Mouse (Mus musculus) cortical plate, adult 2 months (tissue): ENCODE results near the gene Itgad. TPM values are rescaled to one million over a fixed set of nuclear protein-coding genes. Genes with fewer than 3 reads are reported as not detected.

Source experiments
- H3K27ac ChIP-seq: fragments of 200-500 bp; 2 replicates; pipeline ENCODE4 v1.5.1; 2012; ENCODE audit warnings: low read length, control low read depth, inconsistent platforms; ENCODE audit not compliant: insufficient read depth
- H3K4me1 ChIP-seq: fragments of 200-500 bp; 2 replicates; pipeline ENCODE4 v1.6.1; 2011; ENCODE audit warnings: low read length; ENCODE audit not compliant: control insufficient read depth, insufficient read depth
- H3K4me3 ChIP-seq: fragments of 200-500 bp; 2 replicates; pipeline ENCODE4 v1.5.1; 2011; ENCODE audit warnings: mild to moderate bottlenecking, low read length, control low read depth; ENCODE audit not compliant: insufficient read depth
- CTCF ChIP-seq: fragments of 200-500 bp; IDR thresholded peaks from 2 replicates; pipeline ENCODE4 v1.5.1; 2011; ENCODE audit warnings: mild to moderate bottlenecking, control low read depth, low read length; ENCODE audit not compliant: insufficient read depth; ENCODE audit errors: extremely low read depth
- POLR2A ChIP-seq: fragments of 200-500 bp; IDR thresholded peaks from 2 replicates; pipeline ENCODE4 v1.6.1; 2011; ENCODE audit warnings: mild to moderate bottlenecking, low read length, control low read depth; ENCODE audit not compliant: insufficient read depth; ENCODE audit errors: extremely low read depth
- polyA plus RNA-seq: library from polyadenylated mRNA; depleted of rRNA; stranded (reverse); fragments of >200 nt; gene quantifications from 2 replicates; pipeline ENCODE4 v1.2.3, GENCODE M21; 2012

The Itgad gene
- polyA plus RNA-seq, 1 experiment, result 0.67 TPM

- Histone ChIP-seq H3K4me1 (no peaks in the 10 kb centered on the region), H3K4me3 (no peak overlapping the region), H3K27ac (no peak overlapping the region)
- no peak for TF ChIP-seq POLR2A
- TF ChIP-seq CTCF, result no peak
These were observed 15.8 kb downstream of the Itgad start for GRCm38 (mm10) chr7:128169996-128170395.

DNA sequence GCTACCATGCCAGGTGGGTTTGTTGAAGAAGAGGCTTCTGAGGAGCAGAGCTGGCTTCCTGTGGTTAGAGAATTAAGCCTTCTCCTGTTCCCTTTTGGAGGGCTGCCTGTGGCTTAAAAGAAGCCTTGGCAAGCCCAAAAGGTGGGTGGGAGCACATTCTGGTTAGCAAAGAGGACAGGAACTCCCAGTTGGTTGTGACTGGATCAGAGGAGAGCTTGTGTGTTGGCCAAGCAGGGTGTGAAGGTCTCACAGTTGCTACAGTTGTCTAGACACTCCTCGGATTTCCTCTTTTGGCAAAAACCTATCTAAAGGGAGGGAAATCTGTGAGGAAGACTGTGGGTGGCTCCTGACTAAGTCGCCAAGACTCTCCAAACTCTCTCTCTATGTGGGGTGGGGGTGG lies 24.2 kb downstream of the Itgad start:
- Histone ChIP-seq H3K27ac (no peak overlapping the region), H3K4me1 (no peaks in the 10 kb centered on the region), H3K4me3 (no peak overlapping the region)
- TF ChIP-seq POLR2A (no peak), CTCF (no peak)

DNA sequence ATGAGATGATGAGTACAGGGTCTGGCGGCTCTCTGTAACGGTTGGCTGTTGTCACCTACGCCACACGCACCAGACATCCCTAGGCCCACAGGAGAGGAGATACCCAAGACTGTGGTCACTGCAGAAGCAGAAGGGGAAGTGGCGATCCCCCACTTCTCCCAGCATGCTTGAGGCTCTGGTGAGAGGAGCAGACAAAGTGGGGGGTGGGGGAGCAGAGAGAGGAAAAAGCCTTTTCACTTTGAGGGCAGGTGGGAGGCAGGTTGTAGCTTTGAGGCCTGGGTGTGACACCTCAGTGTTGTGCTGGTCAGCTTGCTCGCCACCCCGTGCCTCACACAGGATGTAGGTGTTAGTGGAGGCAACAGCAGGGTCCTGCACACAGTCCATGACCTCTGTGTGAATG lies 25.9 kb downstream of the Itgad start:
- Histone ChIP-seq H3K27ac (no peak overlapping the region), H3K4me1 (no peaks in the 10 kb centered on the region), H3K4me3 (no peak overlapping the region)
- TF ChIP-seq POLR2A (no peak), CTCF (no peak)

DNA sequence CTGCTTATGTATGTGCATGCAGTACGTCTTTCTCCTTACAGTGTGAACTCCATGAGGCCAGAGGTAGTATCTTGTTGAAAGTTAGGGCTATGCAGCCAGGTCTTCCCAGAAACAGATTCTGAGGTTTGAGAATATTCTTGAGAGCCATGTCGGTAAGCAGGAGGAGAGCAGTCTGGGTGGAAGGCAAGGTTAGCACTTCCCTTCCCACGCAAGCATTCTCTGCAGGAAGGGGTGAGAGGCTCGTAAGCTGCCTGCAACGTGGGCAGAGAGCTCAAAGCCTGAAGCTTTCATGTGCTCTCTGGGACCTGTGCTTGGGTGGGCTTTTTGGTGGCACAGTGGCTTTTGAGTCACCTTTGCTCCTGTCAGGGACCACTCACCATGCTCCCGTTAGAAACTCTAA lies 26.4 kb downstream of the Itgad start:
- no peak overlapping the region for H3K27ac ChIP-seq
- no peak overlapping the region for H3K4me3 ChIP-seq
- TF ChIP-seq CTCF (no peak), POLR2A (no peak)
- no peaks in the 10 kb centered on the region for H3K4me1 ChIP-seq

DNA sequence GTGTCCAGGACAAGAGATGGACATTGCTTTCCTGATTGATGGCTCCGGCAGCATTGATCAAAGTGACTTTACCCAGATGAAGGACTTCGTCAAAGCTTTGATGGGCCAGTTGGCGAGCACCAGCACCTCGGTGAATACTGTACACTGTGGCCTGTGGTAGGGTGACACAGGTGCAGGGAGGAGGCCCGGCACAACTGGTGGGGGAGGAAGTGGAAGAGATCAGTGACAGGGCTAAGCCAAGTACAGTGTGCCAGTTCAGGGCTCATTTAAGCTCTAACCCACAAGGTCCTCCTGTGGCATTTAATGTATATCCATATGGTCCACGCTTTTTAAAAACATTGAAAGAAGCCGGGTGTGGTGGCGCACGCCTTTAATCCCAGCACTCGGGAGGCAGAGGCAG lies 27.5 kb downstream of the Itgad start:
- no peak for TF ChIP-seq CTCF
- TF ChIP-seq POLR2A, result no peak
- Histone ChIP-seq H3K4me1 (no peaks in the 10 kb centered on the region), H3K27ac (no peak overlapping the region), H3K4me3 (no peak overlapping the region)

DNA sequence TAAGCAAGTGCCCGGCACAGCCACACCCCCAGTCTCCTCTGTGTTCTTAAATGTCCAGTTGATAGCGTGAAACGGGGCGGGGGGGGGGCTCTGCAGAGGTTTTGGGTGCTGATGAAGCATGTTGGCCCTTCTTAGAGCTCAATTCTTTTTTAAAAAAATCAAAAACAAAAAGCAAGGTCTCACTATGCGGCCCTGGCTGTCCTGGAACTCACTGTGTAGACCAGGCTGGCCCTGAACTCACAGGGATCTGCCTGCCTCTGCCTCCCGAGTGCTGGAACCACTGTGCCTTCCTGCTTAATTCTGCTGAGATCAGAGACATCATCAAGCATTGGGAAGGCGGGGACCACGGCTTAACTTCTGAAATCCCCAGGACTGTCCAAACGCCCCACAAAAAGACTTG lies 47.4 kb downstream of the Itgad start:
- H3K27ac ChIP-seq, result no peak overlapping the region
- H3K4me1 ChIP-seq, result no peaks in the 10 kb centered on the region
- no peak overlapping the region for H3K4me3 ChIP-seq
- no peak for TF ChIP-seq POLR2A
- TF ChIP-seq CTCF, result no peak

GRCm38 (mm10) chr7:128203071-128203470 lies 48.9 kb downstream of the Itgad start:
- no peak for TF ChIP-seq CTCF
- TF ChIP-seq POLR2A, result no peak
- Histone ChIP-seq H3K27ac (no peak overlapping the region), H3K4me3 (no peak overlapping the region), H3K4me1 (no peaks in the 10 kb centered on the region)

DNA sequence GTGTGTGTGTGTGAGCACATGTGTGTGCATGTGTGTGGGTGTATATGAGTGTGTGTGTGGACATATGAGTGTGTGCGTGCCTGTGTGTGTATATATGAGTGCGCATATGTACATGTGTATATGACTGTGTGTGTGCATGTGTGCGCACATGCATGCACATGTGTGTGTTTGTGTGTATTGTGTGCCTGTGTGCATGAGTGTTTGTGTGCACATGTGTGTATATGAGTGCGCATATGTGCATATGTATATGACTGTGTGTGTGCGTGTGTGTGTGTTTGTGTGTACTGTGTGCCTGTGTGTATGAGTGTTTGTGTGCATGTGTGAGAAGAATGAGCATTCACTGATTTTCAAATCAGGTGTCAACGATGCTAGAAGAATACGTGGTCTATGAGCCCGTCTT lies 50.0 kb downstream of the Itgad start:
- H3K4me3 ChIP-seq, result no peak overlapping the region
- H3K4me1 ChIP-seq, result no peaks in the 10 kb centered on the region
- no peak overlapping the region for H3K27ac ChIP-seq
- TF ChIP-seq CTCF (no peak), POLR2A (no peak)

- no peak for TF ChIP-seq CTCF
- TF ChIP-seq POLR2A, result no peak
- Histone ChIP-seq H3K4me1 (no peaks in the 10 kb centered on the region), H3K4me3 (no peak overlapping the region), H3K27ac (no peak overlapping the region)
These were observed 51.5 kb downstream of the Itgad start for GRCm38 (mm10) chr7:128205695-128206094.

GRCm38 (mm10) chr7:128206152-128206551 lies 52.0 kb downstream of the Itgad start, which contains the start of gene Cox6a2:
TSS of gene Cox6a2 (minus strand) at chr7:128206387.
- Histone ChIP-seq H3K4me1 (no peaks in the 10 kb centered on the region), H3K27ac (no peak within 1 kb of the TSS), H3K4me3 (no peak within 1 kb of the TSS)
- TF ChIP-seq CTCF, result no peak

DNA sequence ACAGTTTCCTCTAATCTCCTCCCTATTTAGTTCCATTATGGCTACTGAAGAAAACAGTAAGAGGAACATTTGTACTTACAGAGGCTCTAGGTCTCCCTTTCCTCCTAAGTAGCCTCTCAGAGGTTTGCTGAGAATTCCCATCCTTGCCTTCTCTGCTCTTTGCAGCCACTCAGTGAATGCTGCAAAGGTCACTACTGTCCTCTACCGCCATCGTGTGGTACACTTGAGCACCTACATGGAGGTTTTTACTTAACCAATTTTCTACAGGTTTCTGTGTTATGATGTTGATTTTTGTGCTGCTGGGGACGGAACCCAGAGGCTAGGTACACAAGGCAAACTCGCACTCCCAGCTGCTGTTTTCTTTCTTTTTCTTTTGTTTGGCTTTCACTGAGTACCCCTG lies 54.0 kb downstream of the Itgad start:
- Histone ChIP-seq H3K4me1 (no peaks in the 10 kb centered on the region), H3K27ac (no peak overlapping the region), H3K4me3 (no peak overlapping the region)
- peak; percentile 93 for TF ChIP-seq CTCF
- no peak for TF ChIP-seq POLR2A
